Mouse (Mus musculus) hindbrain, embryonic 15.5 days (tissue): ENCODE measurements at regions not wholly inside any gene's neighbourhood (a gene's known extent, or its start where the extent isn't known, plus 50 kb on each side); places are given as distances from the start of the nearest gene placed in this dataset.
A peak's percentile ranks its signal among the peaks of the same experiment; 100 is the strongest.

Experiments used
- ATAC-seq: fragments of 200-750 bp; cut with Nextera tagmentation; 2 replicates; pipeline ENCODE4 v1.8.0; 2017; ENCODE audit warnings: low read depth, moderate number of reproducible peaks, moderate TSS enrichment; ENCODE audit not compliant: low FRiP score
- H3K27ac ChIP-seq: fragments of 300-500 bp; sonication (generic); replicated peaks from 2 replicates; pipeline ENCODE4 v1.5.1; 2015; ENCODE audit warnings: mild to moderate bottlenecking, inconsistent platforms
- H3K27me3 ChIP-seq: fragments of 300-500 bp; sonication (generic); 2 replicates; pipeline ENCODE4 v1.6.1; 2015; ENCODE audit warnings: control low read depth, inconsistent platforms
- H3K36me3 ChIP-seq: fragments of 300-500 bp; sonication (generic); 2 replicates; pipeline ENCODE4 v1.6.1; 2015; ENCODE audit warnings: control low read depth, inconsistent platforms
- H3K4me1 ChIP-seq: fragments of 300-500 bp; sonication (generic); replicated peaks from 2 replicates; pipeline ENCODE4 v1.6.1; 2015; ENCODE audit warnings: control low read depth, inconsistent platforms
- H3K4me2 ChIP-seq: fragments of 300-500 bp; sonication (generic); 2 replicates; pipeline ENCODE4 v1.6.1; 2015; ENCODE audit warnings: moderate library complexity, mild to moderate bottlenecking, inconsistent platforms
- H3K4me3 ChIP-seq: fragments of 300-500 bp; sonication (generic); 2 replicates; pipeline ENCODE4 v1.5.1; 2015; ENCODE audit warnings: mild to moderate bottlenecking, inconsistent platforms
- H3K9ac ChIP-seq: fragments of 300-500 bp; sonication (generic); 2 replicates; pipeline ENCODE4 v1.6.1; 2015; ENCODE audit warnings: inconsistent platforms
- H3K9me3 ChIP-seq: fragments of 300-500 bp; sonication (generic); 2 replicates; pipeline ENCODE4 v1.6.1; 2016; ENCODE audit warnings: control low read depth, inconsistent platforms
- WGBS: fragments of 180-500 bp; shearing (Covaris S2); methylation state at CpG from one replicate; pipeline ENCODE4 v1.1.7; 2015; 5-methylcytosine and 5-hydroxymethylcytosine counted together

DNA sequence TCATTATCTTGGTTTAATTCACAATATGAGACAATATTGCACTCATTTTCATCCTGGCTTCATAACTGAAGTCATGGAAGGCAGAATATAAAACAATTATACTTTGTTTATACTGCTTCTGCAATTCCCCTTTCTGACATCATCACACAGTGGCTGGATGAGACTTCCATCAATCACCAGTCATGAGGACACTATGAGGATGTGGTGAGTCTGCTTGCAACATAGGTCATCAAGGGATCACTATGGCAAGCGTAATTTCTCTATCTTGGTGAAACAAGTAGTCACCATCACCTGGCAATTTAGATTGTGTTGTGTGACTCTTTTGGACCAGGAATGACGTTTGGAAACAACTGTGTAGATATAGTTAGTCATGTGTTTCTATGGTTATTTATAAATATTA is 134.6 kb downstream of the Hao1 start:
- no peak overlapping the region for H3K4me3 ChIP-seq
- ATAC-seq: no peak
- no peak overlapping the region for H3K4me2 ChIP-seq
- no peaks in the 10 kb centered on the region for H3K4me1 ChIP-seq
- no peaks in the 10 kb centered on the region for H3K9me3 ChIP-seq
- 85% methylated on average over 2 of the region's 2 CpGs for WGBS
- no peak overlapping the region for H3K27ac ChIP-seq
- no peak overlapping the region for H3K9ac ChIP-seq
- no peaks in the 10 kb centered on the region for H3K27me3 ChIP-seq
- no peaks in the 10 kb centered on the region for H3K36me3 ChIP-seq

- Histone ChIP-seq H3K36me3 (no peaks in the 10 kb centered on the region), H3K4me3 (no peak overlapping the region), H3K4me2 (no peak overlapping the region), H3K27ac (no peak overlapping the region), H3K9ac (no peak overlapping the region), H3K27me3 (no peaks in the 10 kb centered on the region), H3K9me3 (no peaks in the 10 kb centered on the region), H3K4me1 (no peaks in the 10 kb centered on the region)
- WGBS: 90% methylated on average over 3 of the region's 3 CpGs
- no peak for ATAC-seq
These were observed 154.6 kb downstream of the Hao1 start for GRCm38 (mm10) chr2:134399564-134399963.

GRCm38 (mm10) chr2:134393421-134393820 is 160.7 kb downstream of the Hao1 start:
- no peak for ATAC-seq
- Histone ChIP-seq H3K27me3 (no peaks in the 10 kb centered on the region), H3K27ac (no peak overlapping the region), H3K4me2 (no peak overlapping the region), H3K36me3 (no peaks in the 10 kb centered on the region), H3K9ac (no peak overlapping the region), H3K9me3 (no peaks in the 10 kb centered on the region), H3K4me3 (no peak overlapping the region), H3K4me1 (no peaks in the 10 kb centered on the region)
- 95% methylated on average over 3 of the region's 3 CpGs for WGBS

DNA sequence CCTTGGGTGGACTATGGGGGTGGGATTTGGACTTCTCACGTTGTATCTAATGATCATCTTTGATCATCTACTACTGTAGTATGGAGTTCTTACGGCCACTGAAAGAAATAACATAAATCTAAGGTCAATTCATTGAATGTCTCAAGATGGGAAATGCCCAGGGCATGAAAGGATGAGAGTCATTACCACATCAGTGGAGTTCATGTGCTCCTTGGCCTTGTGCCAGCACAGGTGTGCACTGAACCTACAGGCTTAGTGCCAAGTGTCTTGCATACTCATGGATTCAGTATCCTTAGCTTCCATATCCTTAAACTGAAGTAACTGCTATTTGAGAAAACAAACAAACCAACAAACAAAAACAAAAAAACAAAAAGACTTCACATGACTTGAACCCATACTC is 179.1 kb downstream of the Hao1 start:
- 76% methylated on average over 2 of the region's 2 CpGs for WGBS
- Histone ChIP-seq H3K36me3 (no peaks in the 10 kb centered on the region), H3K4me3 (no peak overlapping the region), H3K4me1 (no peaks in the 10 kb centered on the region), H3K27ac (no peak overlapping the region), H3K9ac (no peak overlapping the region), H3K9me3 (no peaks in the 10 kb centered on the region), H3K27me3 (no peaks in the 10 kb centered on the region), H3K4me2 (no peak overlapping the region)
- no peak for ATAC-seq

DNA sequence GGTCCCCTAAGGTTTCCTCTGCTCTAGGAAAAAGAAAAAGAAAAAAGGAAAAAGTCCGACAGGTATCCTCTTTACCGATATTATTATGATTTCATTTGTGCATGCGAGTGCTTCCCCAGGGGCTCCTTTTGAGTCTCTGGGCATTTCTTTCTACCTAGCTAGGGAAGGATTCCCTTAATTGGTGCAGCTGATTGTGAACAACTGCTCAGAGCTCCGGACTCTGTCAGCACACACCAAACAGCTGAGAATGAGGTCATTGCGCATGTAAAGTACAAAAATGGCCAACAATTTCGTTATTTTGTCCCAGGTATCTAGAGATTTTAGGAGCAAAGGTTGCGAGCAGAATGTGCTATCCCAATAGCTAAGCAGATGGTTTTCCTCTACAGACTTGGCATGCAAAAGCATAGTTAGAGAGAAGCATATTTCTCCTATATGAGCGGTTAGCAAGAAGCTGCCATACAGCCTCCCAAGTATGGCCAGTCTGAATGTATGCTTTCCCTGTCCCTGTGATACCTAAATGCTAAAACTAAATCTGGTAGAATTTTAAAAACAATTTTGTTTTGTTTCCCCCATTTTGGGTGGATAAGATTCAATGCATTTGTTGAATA is 203.2 kb downstream of the Hao1 start:
- WGBS: 60% methylated on average over 8 of the region's 8 CpGs
- H3K36me3 ChIP-seq: no peaks in the 10 kb centered on the region
- ATAC-seq: peak; percentile 51; the same call in 1 of the 2 replicates
- H3K4me1 ChIP-seq: no peaks in the 10 kb centered on the region
- H3K4me2 ChIP-seq: 0 out of 2 replicates have a peak overlapping the region, but pooled peaks have one; percentile 2
- no peak overlapping the region for H3K4me3 ChIP-seq
- H3K27ac ChIP-seq: peak overlapping the region; percentile 46
- no peaks in the 10 kb centered on the region for H3K9me3 ChIP-seq
- no peaks in the 10 kb centered on the region for H3K27me3 ChIP-seq
- H3K9ac ChIP-seq: no peak overlapping the region

GRCm38 (mm10) chr2:134350442-134350841 is 203.7 kb downstream of the Hao1 start:
- Histone ChIP-seq H3K4me3 (no peak overlapping the region), H3K27me3 (no peaks in the 10 kb centered on the region), H3K9ac (no peak overlapping the region), H3K27ac (peak overlapping the region; percentile 45; the same call in 1 of the 2 replicates), H3K4me2 (0 out of 2 replicates have a peak overlapping the region, but pooled peaks have one; percentile 2), H3K9me3 (no peaks in the 10 kb centered on the region), H3K36me3 (no peaks in the 10 kb centered on the region), H3K4me1 (no peaks in the 10 kb centered on the region)
- WGBS: 57% methylated on average over 2 of the region's 2 CpGs
- peak; percentile 34; the same call in 1 of the 2 replicates for ATAC-seq

DNA sequence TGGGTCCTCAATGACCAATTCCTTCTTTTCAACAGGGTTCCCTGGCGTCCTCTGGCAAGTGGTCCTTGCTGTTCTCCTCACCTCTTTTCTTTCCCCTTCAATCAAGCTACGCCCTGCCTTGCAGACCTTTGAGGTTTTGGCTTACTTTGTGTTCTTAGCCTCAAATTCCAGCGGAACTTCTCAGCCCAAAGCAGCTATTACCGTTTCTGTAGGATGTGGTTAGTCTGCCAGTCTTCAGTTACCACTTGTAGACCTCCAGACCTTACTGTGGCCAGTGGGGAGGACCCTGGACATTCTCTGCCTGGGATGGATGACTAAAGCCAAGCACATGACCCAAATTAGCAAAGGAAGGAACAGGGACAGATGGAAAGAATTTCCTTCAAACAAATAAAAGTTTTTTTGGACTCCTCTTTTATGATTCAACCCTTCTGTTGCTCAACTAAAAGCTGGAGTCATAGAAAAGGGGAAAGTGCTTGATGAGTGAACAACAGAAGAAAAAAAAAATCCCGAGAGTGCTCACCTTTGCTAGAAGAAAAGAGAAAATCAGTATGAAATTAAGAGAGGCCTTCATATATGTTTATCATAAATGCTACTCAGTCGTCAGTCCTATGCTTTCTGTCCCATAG is 211.5 kb downstream of the Hao1 start:
- Histone ChIP-seq H3K4me1 (no peaks in the 10 kb centered on the region), H3K36me3 (no peaks in the 10 kb centered on the region), H3K27ac (no peak overlapping the region), H3K9ac (no peak overlapping the region), H3K4me2 (no peak overlapping the region), H3K9me3 (no peaks in the 10 kb centered on the region), H3K4me3 (no peak overlapping the region), H3K27me3 (no peaks in the 10 kb centered on the region)
- ATAC-seq: no peak
- WGBS: 75% methylated on average over 6 of the region's 6 CpGs

DNA sequence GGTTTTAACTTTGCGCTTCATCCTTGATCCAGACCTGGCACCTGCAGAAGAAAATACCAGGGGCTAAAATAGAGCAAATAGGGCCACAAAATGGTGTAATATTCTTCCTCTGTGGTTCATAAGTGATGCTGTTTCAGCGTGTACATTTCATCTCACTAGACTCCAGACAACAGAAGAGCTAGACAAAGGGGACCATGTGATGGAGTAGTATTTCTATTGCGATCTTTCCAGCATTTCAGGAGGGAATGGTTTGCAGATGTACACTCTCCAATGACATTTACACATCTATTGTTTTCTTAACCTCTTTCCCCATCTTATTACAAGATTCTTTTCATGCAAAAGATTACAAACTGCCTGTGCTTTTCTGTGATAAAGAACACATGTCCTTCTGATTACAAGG is 246.1 kb downstream of the Hao1 start:
- no peaks in the 10 kb centered on the region for H3K27me3 ChIP-seq
- H3K9ac ChIP-seq: no peak overlapping the region
- H3K4me1 ChIP-seq: no peaks in the 10 kb centered on the region
- ATAC-seq: no peak
- no peak overlapping the region for H3K4me2 ChIP-seq
- no peak overlapping the region for H3K27ac ChIP-seq
- no peak overlapping the region for H3K4me3 ChIP-seq
- WGBS: 78% methylated on average over 3 of the region's 3 CpGs
- no peaks in the 10 kb centered on the region for H3K9me3 ChIP-seq
- H3K36me3 ChIP-seq: no peaks in the 10 kb centered on the region

- Histone ChIP-seq H3K27me3 (no peaks in the 10 kb centered on the region), H3K9me3 (no peaks in the 10 kb centered on the region), H3K36me3 (no peaks in the 10 kb centered on the region), H3K4me2 (no peak overlapping the region), H3K4me1 (no peaks in the 10 kb centered on the region), H3K4me3 (no peak overlapping the region), H3K27ac (no peak overlapping the region), H3K9ac (no peak overlapping the region)
- WGBS: 79% methylated on average over 2 of the region's 2 CpGs
- no peak for ATAC-seq
These were observed 264.0 kb downstream of the Hao1 start for GRCm38 (mm10) chr2:134290126-134290691.

DNA sequence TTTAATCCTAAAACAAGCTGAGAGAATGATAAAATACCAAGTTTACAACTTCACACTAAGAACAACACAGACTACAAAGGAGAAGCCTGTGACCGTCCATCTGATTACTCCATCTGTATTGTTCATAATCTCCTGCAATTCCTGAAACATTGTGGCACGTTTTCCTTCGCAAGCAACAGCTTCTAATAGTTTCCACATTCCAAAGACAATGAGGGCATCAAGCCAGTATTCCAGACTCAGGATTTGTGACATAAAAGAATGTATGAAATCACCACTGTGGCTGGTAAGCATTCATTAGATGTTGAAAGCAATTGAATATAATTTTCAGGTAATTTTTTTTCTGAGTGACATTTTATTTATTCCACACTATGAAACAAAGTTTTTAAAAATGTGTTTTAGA is 278.3 kb downstream of the Hao1 start:
- no peaks in the 10 kb centered on the region for H3K36me3 ChIP-seq

GRCm38 (mm10) chr2:134268466-134268865 is 285.7 kb downstream of the Hao1 start:
- Histone ChIP-seq H3K36me3 (no peaks in the 10 kb centered on the region), H3K27me3 (no peaks in the 10 kb centered on the region), H3K27ac (no peak overlapping the region), H3K9me3 (no peaks in the 10 kb centered on the region), H3K4me1 (no peaks in the 10 kb centered on the region), H3K4me3 (no peak overlapping the region), H3K9ac (no peak overlapping the region), H3K4me2 (no peak overlapping the region)
- no peak for ATAC-seq
- 41% methylated on average over 2 of the region's 2 CpGs for WGBS

More for the DNA sequence above, 278.3 kb downstream of the Hao1 start:
- Histone ChIP-seq H3K9me3 (no peaks in the 10 kb centered on the region), H3K27me3 (no peaks in the 10 kb centered on the region), H3K27ac (no peak overlapping the region), H3K9ac (no peak overlapping the region), H3K4me2 (no peak overlapping the region), H3K4me1 (no peaks in the 10 kb centered on the region), H3K4me3 (no peak overlapping the region)
- WGBS: 49% methylated on average over 3 of the region's 3 CpGs
- ATAC-seq: no peak
